Mouse (Mus musculus) myocyte (in vitro differentiated cells): ENCODE data around the gene 9530053A07Rik.
A peak's percentile ranks its signal among the peaks of the same experiment; 100 is the strongest.

Experiments used
- CEBPB ChIP-seq: IDR thresholded peaks from 2 replicates; pipeline ENCODE4 v1.6.1; 2011; ENCODE audit warnings: mild to moderate bottlenecking, moderate library complexity; ENCODE audit not compliant: poor library complexity, insufficient read depth, severe bottlenecking
- E2F4 ChIP-seq: IDR thresholded peaks from one replicate; pipeline ENCODE4 v1.6.1; 2011; ENCODE audit warnings: mild to moderate bottlenecking, control low read depth, moderate library complexity; ENCODE audit not compliant: insufficient read depth
- MAX ChIP-seq: IDR thresholded peaks from one replicate; pipeline ENCODE4 v1.6.1; 2011; ENCODE audit warnings: low read depth, mild to moderate bottlenecking, control low read depth
- MYOD1 ChIP-seq, 3 experiments: IDR thresholded peaks; one replicate each; pipeline ENCODE4 v1.6.1; 2011; ENCODE audit warnings: control low read depth in 2 of 3, low read depth in 2 of 3, mild to moderate bottlenecking in 2 of 3, moderate library complexity in 1 of 3; ENCODE audit not compliant: insufficient read length in 2 of 3, control insufficient read depth in 1 of 3
- POLR2A ChIP-seq: IDR thresholded peaks from one replicate; pipeline ENCODE4 v1.6.1; 2011; ENCODE audit warnings: low read depth, mild to moderate bottlenecking, control low read depth, moderate library complexity; ENCODE audit not compliant: insufficient read length
- POLR2AphosphoS2 ChIP-seq: IDR thresholded peaks from one replicate; pipeline ENCODE4 v1.6.1; 2011; ENCODE audit warnings: low read depth, control low read depth; ENCODE audit not compliant: insufficient read length
- SRF ChIP-seq: IDR thresholded peaks from one replicate; pipeline ENCODE4 v1.6.1; 2011; ENCODE audit warnings: low read depth; ENCODE audit not compliant: control insufficient read depth, insufficient read length
- TCF12 ChIP-seq: IDR thresholded peaks from one replicate; pipeline ENCODE4 v1.6.1; 2011; ENCODE audit warnings: mild to moderate bottlenecking, control low read depth; ENCODE audit not compliant: poor library complexity, insufficient read depth, severe bottlenecking
- TCF3 ChIP-seq: IDR thresholded peaks from one replicate; pipeline ENCODE4 v1.6.1; 2011; ENCODE audit warnings: low read depth, control low read depth; ENCODE audit not compliant: insufficient read length
- USF1 ChIP-seq: IDR thresholded peaks from one replicate; pipeline ENCODE4 v1.6.1; 2011; ENCODE audit warnings: low read depth, mild to moderate bottlenecking, control low read depth, moderate library complexity

DNA sequence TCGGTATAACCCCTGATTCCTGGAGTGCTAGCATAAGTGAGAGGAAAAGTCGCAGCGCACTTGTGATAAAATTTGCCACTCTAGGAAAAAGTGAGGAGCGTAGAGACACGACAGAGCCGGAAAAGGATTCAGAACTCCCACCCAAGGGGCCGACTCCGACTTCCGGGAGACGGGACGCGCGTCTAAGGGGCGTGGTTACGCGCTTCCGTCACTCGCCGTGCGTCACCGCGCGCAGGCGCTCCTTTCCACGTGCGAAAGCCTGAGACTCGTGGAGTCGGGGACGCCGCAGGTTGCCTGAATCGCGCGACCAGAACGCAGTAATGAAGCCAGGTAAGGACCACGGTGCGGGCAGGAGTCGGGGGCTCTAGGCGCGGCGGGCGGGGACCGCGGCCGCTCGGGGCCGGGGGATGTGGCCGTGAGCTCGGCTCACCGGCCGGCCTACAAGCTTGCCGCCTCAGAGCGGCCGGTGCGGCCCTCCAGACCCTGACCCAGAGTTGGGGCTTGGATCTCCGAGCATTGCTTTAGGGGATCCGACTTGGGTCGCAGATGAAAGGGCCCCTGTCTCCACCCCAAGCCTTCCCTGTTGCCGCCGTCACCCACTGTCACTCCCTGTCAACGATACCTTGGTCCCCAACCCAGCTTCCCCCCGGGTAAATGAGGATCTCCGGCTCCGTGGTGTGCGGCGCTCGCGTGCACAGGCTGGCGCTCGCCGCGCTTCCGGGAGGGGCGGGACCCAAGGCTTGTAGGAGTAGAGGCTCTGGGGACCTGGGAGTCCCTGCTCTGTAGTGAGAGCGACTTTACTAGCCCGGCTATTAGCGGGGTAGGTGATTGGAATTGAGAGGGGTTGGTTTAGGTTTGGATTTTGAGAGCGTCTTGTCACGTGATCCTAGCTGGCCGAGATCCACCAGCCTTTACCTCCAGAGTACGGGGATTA, 40.5 kb downstream of the 9530053A07Rik start, which contains the start of gene Fbl:
- peak; percentile 93 for TF ChIP-seq POLR2A
- TF ChIP-seq POLR2AphosphoS2 = peak; percentile 85
- TF ChIP-seq E2F4 = peak; percentile 44
- TF ChIP-seq CEBPB = no peak
- TF ChIP-seq USF1 = peak; percentile 23
- TF ChIP-seq MAX = peak; percentile 46
- no peak for TF ChIP-seq TCF3
- no peak for TF ChIP-seq TCF12
- no peak for TF ChIP-seq MYOD1 (IDR thresholded peaks at IDR 0.05; ENCODE audit: control insufficient read depth in 1 of 3, insufficient read length in 2 of 3, low read depth in 2 of 3)
- peak; percentile 19 for TF ChIP-seq SRF
